Mouse (Mus musculus) neural tube, embryonic 13.5 days (tissue): ENCODE data around the gene Adck2. TPM values are rescaled to one million over a fixed set of nuclear protein-coding genes. Genes with fewer than 3 reads are reported as not detected.

ENCODE experiments used
- ATAC-seq: fragments of 200-750 bp; cut with Nextera tagmentation; 2 replicates; pipeline ENCODE4 v1.8.0; 2017; ENCODE audit warnings: low read depth, mild to moderate bottlenecking, moderate TSS enrichment, moderate library complexity
- H3K27ac ChIP-seq: fragments of 300-500 bp; sonication (generic); replicated peaks from 2 replicates; pipeline ENCODE4 v1.5.1; 2015; ENCODE audit warnings: moderate library complexity, mild to moderate bottlenecking, inconsistent platforms
- H3K27me3 ChIP-seq: fragments of 300-500 bp; sonication (generic); 2 replicates; pipeline ENCODE4 v1.6.1; 2015; ENCODE audit warnings: mild to moderate bottlenecking, inconsistent platforms
- H3K36me3 ChIP-seq: fragments of 300-500 bp; sonication (generic); 2 replicates; pipeline ENCODE4 v1.6.1; 2015; ENCODE audit warnings: mild to moderate bottlenecking, inconsistent platforms
- H3K4me1 ChIP-seq: fragments of 300-500 bp; sonication (generic); replicated peaks from 2 replicates; pipeline ENCODE4 v1.6.1; 2015; ENCODE audit warnings: inconsistent platforms
- H3K4me2 ChIP-seq: fragments of 300-500 bp; sonication (generic); 2 replicates; pipeline ENCODE4 v1.6.1; 2015; ENCODE audit warnings: inconsistent platforms, mild to moderate bottlenecking, moderate library complexity
- H3K4me3 ChIP-seq: fragments of 300-500 bp; sonication (generic); 2 replicates; pipeline ENCODE4 v1.5.1; 2015; ENCODE audit warnings: mild to moderate bottlenecking, inconsistent platforms
- H3K9ac ChIP-seq: fragments of 300-500 bp; sonication (generic); 2 replicates; pipeline ENCODE4 v1.6.1; 2015; ENCODE audit warnings: moderate library complexity, mild to moderate bottlenecking, inconsistent platforms
- H3K9me3 ChIP-seq: fragments of 300-500 bp; sonication (generic); 2 replicates; pipeline ENCODE4 v1.6.1; 2016; ENCODE audit warnings: inconsistent platforms
- WGBS: fragments of 180-500 bp; shearing (Covaris S2); methylation state at CpG from one replicate; pipeline ENCODE4 v1.1.7; 2015; 5-methylcytosine and 5-hydroxymethylcytosine counted together
- polyA plus RNA-seq: library from polyadenylated mRNA; unstranded; fragments of >200 nt; fragmentation: Nextera tagmentation; extraction: Ambion mirVana; gene quantifications from 2 replicates; pipeline ENCODE4 v1.2.1, GENCODE M21; 2015

Gene Adck2
- polyA plus RNA-seq, 1 experiment from 2014 or later: 39.5 TPM

DNA sequence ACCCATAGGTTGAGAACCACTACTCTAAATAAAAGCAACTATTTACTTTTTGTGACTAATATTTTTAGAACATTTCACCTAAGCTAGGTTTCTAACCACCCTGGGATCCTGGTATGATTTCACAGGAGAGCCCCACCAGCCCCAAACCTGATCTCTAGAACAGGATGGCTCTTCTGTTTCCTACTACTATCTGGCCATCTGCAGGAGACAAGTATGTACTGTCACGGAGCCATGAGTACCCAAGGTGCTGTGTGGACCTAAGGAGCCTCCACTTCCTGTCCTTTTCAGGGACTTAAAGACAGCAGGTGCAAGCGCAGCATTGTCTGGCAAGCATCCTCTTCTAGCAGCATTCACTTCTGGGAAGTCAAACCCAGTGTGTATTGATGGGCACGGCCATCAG is 28.2 kb downstream of the Adck2 start:
- Histone ChIP-seq H3K9me3 (no peaks in the 10 kb centered on the region), H3K36me3 (peaks cover 59% of the 10 kb centered on the region), H3K27me3 (no peaks in the 10 kb centered on the region), H3K27ac (no peak overlapping the region), H3K9ac (no peak overlapping the region), H3K4me2 (no peak overlapping the region), H3K4me3 (no peak overlapping the region), H3K4me1 (no peaks in the 10 kb centered on the region)
- ATAC-seq: no peak
- WGBS: 85% methylated on average over 3 of the region's 3 CpGs

DNA sequence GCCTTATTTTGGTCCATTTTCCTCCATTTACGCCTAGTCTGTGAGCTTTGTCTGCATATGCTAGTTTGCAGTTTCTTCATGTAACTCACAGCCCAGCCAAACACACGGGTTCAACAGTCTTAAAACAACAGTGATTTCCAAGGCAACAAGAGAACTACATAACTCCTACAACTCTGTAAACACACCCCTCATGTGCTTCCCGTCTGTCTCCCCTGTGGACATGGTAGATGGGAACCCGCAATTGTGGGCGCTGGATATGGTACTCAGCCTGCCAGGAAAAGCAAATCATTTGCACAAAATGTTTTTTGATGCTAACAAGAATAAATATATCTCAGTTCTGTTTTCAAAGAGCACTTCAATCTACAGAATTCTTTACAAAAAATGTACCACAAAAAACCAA is 30.9 kb downstream of the Adck2 start:
- Histone ChIP-seq H3K27ac (no peak overlapping the region), H3K4me2 (no peak overlapping the region), H3K4me3 (no peak overlapping the region), H3K4me1 (no peaks in the 10 kb centered on the region), H3K9me3 (no peaks in the 10 kb centered on the region), H3K27me3 (no peaks in the 10 kb centered on the region), H3K9ac (no peak overlapping the region), H3K36me3 (peaks cover 45% of the 10 kb centered on the region)
- 83% methylated on average over 5 of the region's 5 CpGs for WGBS
- no peak for ATAC-seq

DNA sequence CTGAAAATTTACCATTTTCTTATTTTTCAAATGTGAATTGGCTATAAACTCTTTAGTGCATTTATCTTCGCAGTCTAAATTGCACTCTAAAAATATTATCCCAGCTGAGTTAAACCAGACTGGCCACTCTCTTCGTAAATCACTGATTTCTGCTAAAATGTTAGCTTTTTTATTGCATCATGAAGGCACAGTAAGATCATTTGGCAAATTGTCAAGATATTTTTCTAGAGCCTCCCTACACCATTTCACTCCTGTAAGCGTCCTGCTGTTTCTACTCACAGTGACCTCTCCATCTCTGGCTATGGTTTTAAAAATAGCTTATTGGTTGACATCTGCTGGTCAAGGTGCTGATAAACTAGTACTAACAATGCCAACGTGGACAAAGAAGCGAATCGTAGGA is 32.4 kb downstream of the Adck2 start:
- no peaks in the 10 kb centered on the region for H3K4me1 ChIP-seq
- H3K36me3 ChIP-seq: peaks cover 40% of the 10 kb centered on the region
- H3K4me2 ChIP-seq: no peak overlapping the region
- no peak overlapping the region for H3K9ac ChIP-seq
- no peaks in the 10 kb centered on the region for H3K27me3 ChIP-seq
- WGBS: 85% methylated on average over 6 of the region's 6 CpGs
- no peak overlapping the region for H3K4me3 ChIP-seq
- H3K9me3 ChIP-seq: no peaks in the 10 kb centered on the region
- no peak for ATAC-seq
- no peak overlapping the region for H3K27ac ChIP-seq

DNA sequence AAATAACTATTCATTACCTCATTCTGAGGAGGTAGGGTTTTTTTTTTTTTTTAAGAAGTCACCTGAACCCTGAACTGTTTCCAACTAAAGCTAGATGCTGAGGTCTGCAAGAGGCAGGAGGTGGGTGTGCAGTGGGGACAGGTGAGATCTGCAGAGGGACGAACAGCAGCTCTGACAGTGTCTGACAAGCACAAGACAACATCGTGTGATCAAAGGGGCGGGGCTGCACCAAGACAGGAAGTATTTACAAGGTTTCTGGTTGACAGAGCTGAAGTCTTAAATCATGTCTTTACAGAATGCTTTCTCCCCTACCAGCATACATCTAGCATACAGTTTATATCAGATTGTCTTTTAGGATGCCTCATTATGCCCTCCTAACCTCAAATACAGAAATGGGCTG is 33.2 kb downstream of the Adck2 start:
- Histone ChIP-seq H3K27ac (no peak overlapping the region), H3K4me1 (no peaks in the 10 kb centered on the region), H3K36me3 (peaks cover 40% of the 10 kb centered on the region), H3K9ac (no peak overlapping the region), H3K4me2 (no peak overlapping the region), H3K9me3 (no peaks in the 10 kb centered on the region), H3K27me3 (no peaks in the 10 kb centered on the region), H3K4me3 (no peak overlapping the region)
- 66% methylated on average over 3 of the region's 3 CpGs for WGBS
- ATAC-seq: no peak

DNA sequence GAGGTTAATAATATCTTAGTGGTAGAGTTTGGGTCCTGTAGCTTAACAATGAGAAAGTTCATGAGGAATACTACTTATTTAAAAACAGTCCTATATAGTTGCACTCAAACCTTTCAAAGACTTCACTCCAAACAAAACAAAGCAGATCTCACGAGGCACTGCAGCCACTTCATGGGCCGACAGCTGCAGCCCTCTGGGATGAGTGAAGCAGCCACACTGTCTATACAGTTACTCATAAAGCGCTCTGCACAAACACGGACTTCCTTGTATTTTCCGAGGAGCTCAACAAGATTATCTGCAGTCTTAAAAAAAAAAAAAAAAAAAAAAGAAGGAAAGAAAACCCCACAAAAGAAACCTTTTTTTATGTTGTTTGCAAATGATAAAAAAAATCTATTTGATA is 33.7 kb downstream of the Adck2 start:
- Histone ChIP-seq H3K9me3 (no peaks in the 10 kb centered on the region), H3K4me3 (no peak overlapping the region), H3K27ac (no peak overlapping the region), H3K9ac (no peak overlapping the region), H3K27me3 (no peaks in the 10 kb centered on the region), H3K36me3 (peaks cover 39% of the 10 kb centered on the region), H3K4me1 (no peaks in the 10 kb centered on the region), H3K4me2 (no peak overlapping the region)
- WGBS: 60% methylated on average over 5 of the region's 5 CpGs
- ATAC-seq: no peak

DNA sequence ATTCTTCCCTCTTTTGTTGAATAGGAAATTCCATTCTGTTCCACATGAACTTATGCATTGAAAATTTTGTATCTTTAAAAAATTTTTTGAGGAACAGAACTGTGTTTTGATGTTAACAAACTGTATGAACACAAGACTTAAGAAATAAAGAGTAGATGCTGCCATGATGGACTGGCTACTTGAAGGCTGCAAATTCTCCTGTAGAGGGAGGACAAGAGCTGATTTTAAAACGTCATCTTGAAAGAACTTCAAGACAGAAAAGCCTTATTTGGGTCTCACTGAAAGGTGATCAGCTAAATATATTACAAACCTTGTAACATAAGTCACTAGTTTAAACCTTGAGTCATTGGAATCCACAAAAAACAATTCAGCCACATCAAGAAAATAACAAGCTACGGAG is 36.5 kb downstream of the Adck2 start:
- no peak overlapping the region for H3K27ac ChIP-seq
- no peaks in the 10 kb centered on the region for H3K27me3 ChIP-seq
- H3K4me3 ChIP-seq: no peak overlapping the region
- H3K36me3 ChIP-seq: peaks cover 41% of the 10 kb centered on the region
- no peak overlapping the region for H3K4me2 ChIP-seq
- H3K9ac ChIP-seq: no peak overlapping the region
- no peaks in the 10 kb centered on the region for H3K4me1 ChIP-seq
- no peak for ATAC-seq
- H3K9me3 ChIP-seq: no peaks in the 10 kb centered on the region
- WGBS: 76% methylated on average over 2 of the region's 2 CpGs

DNA sequence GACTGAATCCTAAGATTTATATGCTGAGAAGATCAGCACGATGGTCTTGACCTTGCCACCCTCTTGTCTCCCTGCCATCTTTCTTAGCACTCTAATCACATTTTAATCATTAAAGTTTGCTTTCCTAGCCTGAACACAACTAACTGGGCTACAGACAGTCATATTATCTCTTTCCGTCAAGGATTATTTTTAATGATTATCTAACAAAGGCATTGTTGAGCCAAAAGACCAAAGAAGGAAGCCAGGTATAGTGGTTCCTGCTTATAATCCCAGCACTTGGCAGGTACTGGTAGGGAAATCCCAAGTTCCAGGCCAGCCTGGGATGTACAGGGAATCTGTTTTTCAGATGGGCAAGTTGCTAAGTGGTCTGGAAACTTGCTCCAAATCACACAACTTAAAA is 37.6 kb downstream of the Adck2 start:
- WGBS: 86% methylated on average over 2 of the region's 2 CpGs

More for the DNA sequence above, 37.6 kb downstream of the Adck2 start:
- no peak overlapping the region for H3K27ac ChIP-seq
- no peak overlapping the region for H3K4me2 ChIP-seq
- H3K4me1 ChIP-seq: no peaks in the 10 kb centered on the region
- no peaks in the 10 kb centered on the region for H3K9me3 ChIP-seq
- no peak overlapping the region for H3K4me3 ChIP-seq
- no peak for ATAC-seq
- H3K27me3 ChIP-seq: no peaks in the 10 kb centered on the region
- H3K36me3 ChIP-seq: peaks cover 50% of the 10 kb centered on the region
- no peak overlapping the region for H3K9ac ChIP-seq

Other genes starting within 250 kb of the Adck2 start
- 60.3 and 65.9 TPM in 2 replicates for gene Slc37a3, start 196.2 kb upstream of the Adck2 start, polyA plus RNA-seq
- 0.44 TPM in 1 of 2 replicates, not detected in the other for gene Rab19, start 192.7 kb upstream of the Adck2 start, polyA plus RNA-seq
- gene Mkrn1, start 153.4 kb upstream of the Adck2 start, polyA plus RNA-seq: 215 and 237 TPM in 2 replicates
- 25.8 and 26.1 TPM in 2 replicates for gene Dennd2a, start 16.0 kb upstream of the Adck2 start, polyA plus RNA-seq
- not detected in 2 replicates for gene Gm42420, start 11.9 kb downstream of the Adck2 start, polyA plus RNA-seq
- gene Ndufb2, start 18.7 kb downstream of the Adck2 start, polyA plus RNA-seq: 393 and 454 TPM in 2 replicates
- 24.9 and 25.3 TPM in 2 replicates for gene Braf, start 151.6 kb downstream of the Adck2 start, polyA plus RNA-seq
- 196 and 215 TPM in 2 replicates for gene Mrps33, start 237.1 kb downstream of the Adck2 start, polyA plus RNA-seq